Mouse (Mus musculus) E14TG2a.4 (cell line): ENCODE data around the gene Cd82.

Experiments used
- CTCF ChIP-seq: conservative IDR thresholded peaks from 2 replicates; pipeline ENCODE4 v1.5.1; 2014; ENCODE audit warnings: low read length
- NANOG ChIP-seq: IDR thresholded peaks from 2 replicates; pipeline ENCODE4 v1.6.1; 2014; ENCODE audit warnings: borderline replicate concordance, low read length, mixed read lengths
- POU5F1 ChIP-seq: IDR thresholded peaks from 2 replicates; pipeline ENCODE4 v1.6.1; 2014; ENCODE audit warnings: low read length, borderline replicate concordance

GRCm38 (mm10) chr2:93450695-93451094 is 12.2 kb downstream of the Cd82 start:
- no peak for TF ChIP-seq CTCF
- no peak for TF ChIP-seq POU5F1
- TF ChIP-seq NANOG = no peak
